Mouse (Mus musculus): ENCODE data around the gene Fhl2. TPM values are rescaled to one million over a fixed set of nuclear protein-coding genes. Genes with fewer than 3 reads are reported as not detected.

The Fhl2 gene
- polyA plus RNA-seq (2017; shearing (Covaris generic)), result 4.0 TPM

DNA sequence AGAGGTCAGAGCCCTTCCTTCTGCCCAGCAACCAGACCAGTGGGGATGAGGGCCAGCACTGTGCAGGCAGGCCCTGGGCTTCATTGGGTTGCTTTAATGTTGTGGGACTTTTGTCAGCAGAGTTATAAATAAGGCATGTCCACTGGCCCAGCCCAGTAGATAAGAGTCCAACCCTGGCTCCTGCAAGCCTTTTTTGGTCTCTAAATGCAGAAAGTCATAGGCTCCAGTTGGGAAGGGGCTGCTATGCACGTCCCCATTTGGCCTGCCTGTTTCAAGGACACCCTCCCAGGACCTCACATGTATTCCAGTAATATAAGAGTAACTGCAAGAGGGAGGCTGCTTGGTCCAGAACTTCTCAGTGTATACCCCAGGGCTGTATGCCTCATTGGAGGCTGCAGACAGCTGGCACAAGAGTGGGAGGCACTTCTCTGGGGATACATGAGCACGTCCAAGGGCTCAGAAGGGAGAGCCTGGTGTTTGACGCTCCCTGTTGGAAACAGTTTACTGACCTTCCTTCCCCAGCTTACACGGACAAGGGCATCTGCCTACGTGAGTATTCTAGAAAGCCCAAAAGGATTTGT is at the start of gene Fhl2:
TSS of gene Fhl2 (minus strand) at position 324 of the 581 bp plus-strand sequence.

GRCm38 (mm10) chr1:43098031-43098984 is 98.5 kb downstream of the Fhl2 start, which contains the start of the genes Tgfbrap1 and AI597479:
TSS of gene Tgfbrap1 (minus strand) at chr1:43098637.
TSS of gene AI597479 (plus strand) at chr1:43098710.

Other genes with a start within 250 kb of the Fhl2 start
- gene Gpr45, start 244.1 kb downstream of the Fhl2 start, polyA plus RNA-seq (2017; shearing (Covaris generic)), result 0.97 TPM
- 9.8 TPM for gene Tgfbrap1, start 98.3 kb downstream of the Fhl2 start, polyA plus RNA-seq (2017; shearing (Covaris generic))
- 26.2 TPM for gene AI597479, start 98.3 kb downstream of the Fhl2 start, polyA plus RNA-seq (2017; shearing (Covaris generic))
- gene Nck2, start 247.6 kb upstream of the Fhl2 start, polyA plus RNA-seq (2017; shearing (Covaris generic)), result 10.1 TPM